Mouse (Mus musculus): ENCODE data around the gene Hexdc. TPM values are rescaled to one million over a fixed set of nuclear protein-coding genes. Genes with fewer than 3 reads are reported as not detected.
A peak's percentile ranks its signal among the peaks of the same experiment; 100 is the strongest.

Hexdc gene
- polyA plus RNA-seq, 1 experiment: 9.6 TPM

GRCm38 (mm10) chr11:121192742-121193141, 11.5 kb upstream of the Hexdc start:
- H3K4me1 ChIP-seq (ENCODE audit: control insufficient read depth, insufficient read depth, low read length): no peaks in the 10 kb centered on the region
- TF ChIP-seq POLR2A (IDR thresholded peaks at IDR 0.05; ENCODE audit: borderline replicate concordance, low read depth, low read length) (no peak), CTCF (IDR thresholded peaks at IDR 0.05; ENCODE audit: low read depth, low read length) (no peak)
- no peak overlapping the region for H3K27ac ChIP-seq (ENCODE audit: insufficient read depth, low read depth, low read length)
- H3K4me3 ChIP-seq (ENCODE audit: insufficient read depth, low read length): no peak overlapping the region

GRCm38 (mm10) chr11:121193415-121193814, 10.8 kb upstream of the Hexdc start:
- TF ChIP-seq CTCF (IDR thresholded peaks at IDR 0.05; ENCODE audit: low read depth, low read length): no peak
- TF ChIP-seq POLR2A (IDR thresholded peaks at IDR 0.05; ENCODE audit: borderline replicate concordance, low read depth, low read length): no peak
- H3K27ac ChIP-seq (ENCODE audit: insufficient read depth, low read depth, low read length): no peak overlapping the region

GRCm38 (mm10) chr11:121198622-121199021, 5.6 kb upstream of the Hexdc start:
- Histone ChIP-seq H3K4me3 (ENCODE audit: insufficient read depth, low read length) (no peak overlapping the region), H3K27ac (ENCODE audit: insufficient read depth, low read depth, low read length) (no peak overlapping the region), H3K4me1 (ENCODE audit: control insufficient read depth, insufficient read depth, low read length) (peaks cover 1% of the 10 kb centered on the region; the same call in 1 of the 2 replicates)
- TF ChIP-seq POLR2A (IDR thresholded peaks at IDR 0.05; ENCODE audit: borderline replicate concordance, low read depth, low read length) (no peak), CTCF (IDR thresholded peaks at IDR 0.05; ENCODE audit: low read depth, low read length) (no peak)

More at GRCm38 (mm10) chr11:121193415-121193814, 10.8 kb upstream of the Hexdc start:
- Histone ChIP-seq H3K4me3 (ENCODE audit: insufficient read depth, low read length) (no peak overlapping the region), H3K4me1 (ENCODE audit: control insufficient read depth, insufficient read depth, low read length) (no peaks in the 10 kb centered on the region)

DNA sequence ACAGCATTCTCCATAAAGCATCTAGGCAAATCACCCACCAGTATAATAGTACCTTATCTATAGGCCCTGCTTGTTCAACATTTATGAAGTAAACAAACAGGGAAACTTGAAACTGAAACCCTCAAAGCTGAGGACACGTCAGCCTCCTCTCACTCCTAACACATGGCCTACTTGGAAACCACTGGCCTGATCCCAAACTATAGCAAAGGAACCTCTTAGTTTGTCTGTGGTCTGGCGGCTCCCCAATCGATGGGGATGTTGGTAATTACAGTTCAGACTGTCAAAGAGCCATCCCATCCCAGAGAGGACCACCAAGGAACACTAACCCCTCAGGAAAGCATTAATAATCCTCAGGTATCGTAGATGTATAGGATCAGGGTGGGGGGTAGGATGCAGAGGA, 4.4 kb upstream of the Hexdc start:
- Histone ChIP-seq H3K4me3 (ENCODE audit: insufficient read depth, low read length) (no peak overlapping the region), H3K27ac (ENCODE audit: insufficient read depth, low read depth, low read length) (no peak overlapping the region), H3K4me1 (ENCODE audit: control insufficient read depth, insufficient read depth, low read length) (peaks cover 3% of the 10 kb centered on the region; the same call in 1 of the 2 replicates)
- TF ChIP-seq POLR2A (IDR thresholded peaks at IDR 0.05; ENCODE audit: borderline replicate concordance, low read depth, low read length): no peak
- no peak for TF ChIP-seq CTCF (IDR thresholded peaks at IDR 0.05; ENCODE audit: low read depth, low read length)

GRCm38 (mm10) chr11:121200781-121201180, 3.5 kb upstream of the Hexdc start:
- Histone ChIP-seq H3K4me1 (ENCODE audit: control insufficient read depth, insufficient read depth, low read length) (peaks cover 5% of the 10 kb centered on the region; the same call in 1 of the 2 replicates), H3K27ac (ENCODE audit: insufficient read depth, low read depth, low read length) (no peak overlapping the region), H3K4me3 (ENCODE audit: insufficient read depth, low read length) (no peak overlapping the region)
- TF ChIP-seq CTCF (IDR thresholded peaks at IDR 0.05; ENCODE audit: low read depth, low read length) (no peak), POLR2A (IDR thresholded peaks at IDR 0.05; ENCODE audit: borderline replicate concordance, low read depth, low read length) (no peak)

DNA sequence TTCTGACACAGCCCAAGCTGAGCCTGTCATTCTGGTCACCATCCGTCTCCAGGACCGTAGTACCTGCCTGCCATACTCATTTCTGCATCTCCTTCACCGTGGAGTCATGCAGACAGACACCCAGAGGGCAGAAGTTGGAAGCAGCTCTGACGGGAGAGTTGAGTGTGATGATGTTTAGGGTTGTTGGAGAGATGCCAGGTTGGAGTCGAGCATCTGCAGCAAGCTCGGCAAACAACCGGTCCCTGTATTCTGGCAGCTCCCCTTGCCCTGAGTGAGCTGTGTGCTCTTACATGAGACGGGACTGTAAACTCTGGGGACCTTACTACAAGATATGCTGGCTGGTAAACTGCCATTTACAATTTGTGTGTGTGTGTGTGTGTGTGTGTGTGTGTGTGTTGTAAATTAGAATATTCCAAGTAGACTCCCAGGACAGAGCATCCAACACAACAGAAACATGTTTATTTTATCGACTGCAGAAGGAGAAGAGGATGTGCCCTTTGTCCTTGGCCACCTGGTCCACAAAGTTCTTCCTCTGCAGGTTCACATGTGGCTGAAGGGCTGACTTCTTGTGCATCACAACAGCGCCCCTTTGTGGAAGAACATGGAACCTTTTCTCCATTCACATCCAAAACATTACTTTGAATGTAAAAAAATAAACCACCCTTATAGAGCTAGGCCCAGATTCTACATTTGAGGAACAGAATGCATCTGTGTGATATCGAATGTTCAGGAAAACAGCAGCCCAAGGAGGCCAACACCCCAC, 2.6 kb upstream of the Hexdc start:
- H3K27ac ChIP-seq (ENCODE audit: insufficient read depth, low read depth, low read length): no peak overlapping the region
- H3K4me3 ChIP-seq (ENCODE audit: insufficient read depth, low read length): no peak overlapping the region
- H3K4me1 ChIP-seq (ENCODE audit: control insufficient read depth, insufficient read depth, low read length): peaks cover 5% of the 10 kb centered on the region; the same call in 1 of the 2 replicates
- no peak for TF ChIP-seq CTCF (IDR thresholded peaks at IDR 0.05; ENCODE audit: low read depth, low read length)

- TF ChIP-seq CTCF (IDR thresholded peaks at IDR 0.05; ENCODE audit: low read depth, low read length): no peak
- TF ChIP-seq POLR2A (IDR thresholded peaks at IDR 0.05; ENCODE audit: borderline replicate concordance, low read depth, low read length): no peak
- H3K27ac ChIP-seq (ENCODE audit: insufficient read depth, low read depth, low read length): no peak overlapping the region
- peak overlapping the region; percentile 94 for H3K4me3 ChIP-seq (ENCODE audit: insufficient read depth, low read length)
- peaks cover 5% of the 10 kb centered on the region; the same call in 1 of the 2 replicates for H3K4me1 ChIP-seq (ENCODE audit: control insufficient read depth, insufficient read depth, low read length)
Measured at GRCm38 (mm10) chr11:121203859-121204160, 423 bp upstream of the Hexdc start.

GRCm38 (mm10) chr11:121216831-121217230, 12.6 kb downstream of the Hexdc start:
- TF ChIP-seq POLR2A (IDR thresholded peaks at IDR 0.05; ENCODE audit: borderline replicate concordance, low read depth, low read length) (no peak), CTCF (IDR thresholded peaks at IDR 0.05; ENCODE audit: low read depth, low read length) (no peak)
- H3K27ac ChIP-seq (ENCODE audit: insufficient read depth, low read depth, low read length): no peak overlapping the region
- H3K4me1 ChIP-seq (ENCODE audit: control insufficient read depth, insufficient read depth, low read length): no peaks in the 10 kb centered on the region
- no peak overlapping the region for H3K4me3 ChIP-seq (ENCODE audit: insufficient read depth, low read length)

DNA sequence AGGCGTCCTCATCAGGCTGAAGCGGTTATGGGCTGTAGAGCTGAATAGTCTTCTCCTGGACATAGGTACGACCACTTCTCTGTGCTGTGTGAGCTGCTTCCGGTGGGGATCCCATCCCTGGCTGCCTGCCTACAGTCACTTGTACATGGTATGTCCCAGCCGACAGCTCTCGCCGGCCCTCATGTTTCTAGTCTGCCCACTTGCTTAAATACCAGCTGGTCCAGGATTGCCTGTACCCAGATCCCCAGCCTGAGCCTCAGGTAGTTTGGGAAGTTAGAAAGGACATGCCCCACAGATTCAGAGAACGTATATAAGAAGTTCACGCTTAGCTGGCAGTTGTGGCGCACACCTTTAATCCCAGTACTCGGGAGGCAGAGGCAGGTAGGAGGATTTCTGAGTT, 15.5 kb downstream of the Hexdc start:
- Histone ChIP-seq H3K27ac (ENCODE audit: insufficient read depth, low read depth, low read length) (no peak overlapping the region), H3K4me1 (ENCODE audit: control insufficient read depth, insufficient read depth, low read length) (no peaks in the 10 kb centered on the region), H3K4me3 (ENCODE audit: insufficient read depth, low read length) (no peak overlapping the region)
- no peak for TF ChIP-seq CTCF (IDR thresholded peaks at IDR 0.05; ENCODE audit: low read depth, low read length)
- TF ChIP-seq POLR2A (IDR thresholded peaks at IDR 0.05; ENCODE audit: borderline replicate concordance, low read depth, low read length): no peak

DNA sequence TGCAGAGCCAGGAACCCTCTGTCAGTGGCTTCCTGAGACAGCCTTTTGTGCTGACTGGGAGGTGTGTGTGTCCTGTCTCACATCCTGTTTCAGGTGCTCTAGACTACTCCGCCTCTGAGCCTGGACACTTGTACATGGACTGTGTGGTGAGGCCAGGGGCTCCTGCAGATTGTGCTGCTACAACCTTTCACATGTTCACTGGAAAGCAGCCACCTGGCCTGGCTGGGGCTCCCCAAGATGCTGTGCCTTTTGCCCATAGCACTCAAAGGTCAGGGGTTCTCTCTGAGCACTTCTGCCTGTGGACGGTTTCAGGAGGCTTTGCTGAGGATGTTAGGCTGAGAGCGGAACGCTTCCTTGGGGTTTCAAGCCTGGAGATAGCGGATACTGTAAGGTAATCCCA, 16.5 kb downstream of the Hexdc start:
- Histone ChIP-seq H3K4me1 (ENCODE audit: control insufficient read depth, insufficient read depth, low read length) (no peaks in the 10 kb centered on the region), H3K4me3 (ENCODE audit: insufficient read depth, low read length) (no peak overlapping the region), H3K27ac (ENCODE audit: insufficient read depth, low read depth, low read length) (no peak overlapping the region)
- TF ChIP-seq POLR2A (IDR thresholded peaks at IDR 0.05; ENCODE audit: borderline replicate concordance, low read depth, low read length): no peak
- no peak for TF ChIP-seq CTCF (IDR thresholded peaks at IDR 0.05; ENCODE audit: low read depth, low read length)

Measured in bone marrow macrophage, adult 2 months (primary cell).